Comparison of ENCODE assay signal across 7 mouse cellular contexts in genomic region chr8:22411282-22411702, GRCm38 (mm10). TPM values are rescaled to one million over a fixed set of nuclear protein-coding genes. Genes with fewer than 3 reads are reported as not detected.
DNase-seq lines count a peak whose midpoint lies in the region; ATAC-seq and TF ChIP-seq lines count a peak whose summit lies in the region.

Gene Mrps31 (plus strand): TSS chr8:22411361.

- no peaks in the 10 kb centered on the region for H3K27me3 ChIP-seq in intestine, postnatal 0 days (replicated peaks; ENCODE audit: control insufficient read depth, insufficient read depth, low read length)
- H3K27me3 ChIP-seq in midbrain, embryonic 12.5 days, result no peaks in the 10 kb centered on the region
- no peaks in the 10 kb centered on the region for H3K27me3 ChIP-seq in small intestine, adult 2 months (ENCODE audit: control insufficient read depth, insufficient read depth, low read length)

- 0 out of 2 replicates have a peak, but pooled peaks cover 7% of the 10 kb centered on the region for H3K36me3 ChIP-seq in intestine, postnatal 0 days (ENCODE audit: control insufficient read depth, insufficient read depth)
- H3K36me3 ChIP-seq in midbrain, embryonic 12.5 days, result peaks cover 17% of the 10 kb centered on the region
- peaks cover 11% of the 10 kb centered on the region for H3K36me3 ChIP-seq in small intestine, adult 2 months (ENCODE audit: control insufficient read depth, insufficient read depth, low read length)

- intact Hi-C loops in left cerebral cortex, postnatal 4 days (cut with DNase I), result no loop called here

- ATAC-seq in intestine, postnatal 0 days, result peak; percentile 67
- ATAC-seq in midbrain, embryonic 12.5 days (ENCODE audit: low FRiP score, low read depth), result peak; percentile 88

- peak; percentile 74 for DNase-seq in adrenal gland, adult 8-10 months
- DNase-seq in embryo, embryonic 9.5 days (ENCODE audit: extremely low spot score), result peak; percentile 90
- peak; percentile 62 for DNase-seq in gonadal fat pad, adult 2 months (ENCODE audit: low read depth)
- peak; percentile 75 for DNase-seq in left cerebral cortex, postnatal 4 days

- peak within 1 kb of the TSS; percentile 81 for H3K4me2 ChIP-seq in intestine, postnatal 0 days (replicated peaks; ENCODE audit: low read depth)
- H3K4me2 ChIP-seq in midbrain, embryonic 12.5 days (replicated peaks), result peak within 1 kb of the TSS; percentile 70

- H3K9me3 ChIP-seq in intestine, postnatal 0 days (ENCODE audit: control insufficient read depth), result no peaks in the 10 kb centered on the region
- H3K9me3 ChIP-seq in midbrain, embryonic 12.5 days, result no peaks in the 10 kb centered on the region

- peak; percentile 40 for TF ChIP-seq POLR2A in small intestine, adult 2 months (IDR thresholded peaks at IDR 0.05; ENCODE audit: low read depth, low read length)

- peak within 1 kb of the TSS; percentile 86 for H3K27ac ChIP-seq in intestine, postnatal 0 days (ENCODE audit: low read depth, low read length)
- peak within 1 kb of the TSS; percentile 71 for H3K27ac ChIP-seq in midbrain, embryonic 12.5 days (replicated peaks)
- peak within 1 kb of the TSS; percentile 86 for H3K27ac ChIP-seq in small intestine, adult 2 months (ENCODE audit: insufficient read depth, low read depth, low read length)

- no peaks in the 10 kb centered on the region; the same call in 1 of the 2 replicates for H3K4me1 ChIP-seq in intestine, postnatal 0 days (replicated peaks; ENCODE audit: control insufficient read depth, insufficient read depth, low read length)
- peaks cover 7% of the 10 kb centered on the region for H3K4me1 ChIP-seq in midbrain, embryonic 12.5 days
- H3K4me1 ChIP-seq in small intestine, adult 2 months (ENCODE audit: control insufficient read depth, insufficient read depth, insufficient read length, low read length), result peaks cover 5% of the 10 kb centered on the region; the same call in 1 of the 2 replicates

- under 1% methylated on average over 25 of the region's 25 CpGs for WGBS in intestine, postnatal 0 days
- under 1% methylated on average over 25 of the region's 25 CpGs for WGBS in midbrain, embryonic 12.5 days
- WGBS in small intestine, adult 2 months, result under 1% methylated on average over 25 of the region's 25 CpGs

- H3K4me3 ChIP-seq in intestine, postnatal 0 days (ENCODE audit: low read depth, low read length), result peak within 1 kb of the TSS; percentile 82
- H3K4me3 ChIP-seq in midbrain, embryonic 12.5 days, result peak within 1 kb of the TSS; percentile 71
- H3K4me3 ChIP-seq in small intestine, adult 2 months (ENCODE audit: low read depth, low read length), result peak within 1 kb of the TSS; percentile 94

- TF ChIP-seq CTCF in intestine, postnatal 0 days (IDR thresholded peaks at IDR 0.05; ENCODE audit: low read depth), result 0 out of 2 replicates have a peak, but pooled peaks have one; percentile 1
- TF ChIP-seq CTCF in small intestine, adult 2 months (IDR thresholded peaks at IDR 0.05; ENCODE audit: extremely low read depth, insufficient read length, insufficient replicate concordance, low read depth, low read length), result no peak; the same call in 1 of the 2 replicates

- H3K9ac ChIP-seq in intestine, postnatal 0 days (ENCODE audit: low read depth, low read length), result peak within 1 kb of the TSS; percentile 78
- peak within 1 kb of the TSS; percentile 84 for H3K9ac ChIP-seq in midbrain, embryonic 12.5 days (replicated peaks)

RNA-seq across cellular contexts. Expression of gene Mrps31, which starts in this region (rescaled TPM):
- 10 to 100 TPM; 33.8 to 43.2 (median 41.5) TPM for total RNA-seq in adrenal gland, adult 8-10 months (2022)
- 4.7 and 5.0 TPM in 2 replicates for polyA plus RNA-seq in gonadal fat pad, adult 2 months (2012; rRNA removed)
- polyA plus RNA-seq in intestine, postnatal 0 days (2015; fragmentation: Nextera tagmentation; extraction: Ambion mirVana), result 51.3 and 51.5 TPM in 2 replicates
- 10 to 100 TPM; 18.7 to 20.1 TPM for total RNA-seq in left cerebral cortex, postnatal 4 days (2021)
- polyA plus RNA-seq in midbrain, embryonic 12.5 days (2016; fragmentation: Nextera tagmentation; extraction: Ambion mirVana), result 38.5 and 43.8 TPM in 2 replicates
- polyA plus RNA-seq in small intestine, adult 2 months (2012; rRNA removed), result 1.4 and 2.5 TPM in 2 replicates

Comparison
In these comparisons a context has a peak if more than half of its experiments do, and no peak if none do; other contexts are left out.
1. Peak in every context shown above with its lines: DNase-seq, ATAC-seq, H3K4me3 ChIP-seq and H3K27ac ChIP-seq.